Mouse (Mus musculus): ENCODE measurements around the gene Col4a1. TPM values are rescaled to one million over a fixed set of nuclear protein-coding genes. Genes with fewer than 3 reads are reported as not detected.

Col4a1 gene
- polyA plus RNA-seq, 1 experiment from 2014 or later: 289 TPM

- H3K27ac ChIP-seq (replicated peaks; ENCODE audit: low read depth, low read length): no peak overlapping the region
- no peaks in the 10 kb centered on the region for H3K36me3 ChIP-seq (ENCODE audit: control insufficient read depth, insufficient read depth, low read length)
- DNase-seq (ENCODE audit: low spot score) (no peak), ATAC-seq (ENCODE audit: low read depth) (no peak)
- WGBS: 90% methylated on average over 6 of the region's 6 CpGs
- no peak overlapping the region for H3K4me2 ChIP-seq (ENCODE audit: low read depth, low read length)
- H3K27me3 ChIP-seq (replicated peaks; ENCODE audit: control insufficient read depth, insufficient read depth, low read length): no peaks in the 10 kb centered on the region
- no peak overlapping the region for H3K4me3 ChIP-seq (ENCODE audit: low read depth, low read length)
- H3K4me1 ChIP-seq (ENCODE audit: control insufficient read depth, insufficient read depth, low read length): peaks cover 13% of the 10 kb centered on the region
- no peak overlapping the region for H3K9ac ChIP-seq (ENCODE audit: low read depth, low read length)
- no peaks in the 10 kb centered on the region for H3K9me3 ChIP-seq (ENCODE audit: control insufficient read depth, low read length)
Observed at GRCm38 (mm10) chr8:11351355-11351754, 38.7 kb upstream of the Col4a1 start.

- WGBS: 69% methylated on average over 11 of the region's 11 CpGs
- peak; percentile 77 for DNase-seq (ENCODE audit: low spot score)
- no peaks in the 10 kb centered on the region for H3K9me3 ChIP-seq (ENCODE audit: control insufficient read depth, low read length)
- no peaks in the 10 kb centered on the region for H3K27me3 ChIP-seq (replicated peaks; ENCODE audit: control insufficient read depth, insufficient read depth, low read length)
- peak overlapping the region; percentile 33; the same call in 1 of the 2 replicates for H3K27ac ChIP-seq (replicated peaks; ENCODE audit: low read depth, low read length)
- ATAC-seq (ENCODE audit: low read depth): peak; percentile 71
- H3K4me3 ChIP-seq (ENCODE audit: low read depth, low read length): no peak overlapping the region
- no peak overlapping the region for H3K4me2 ChIP-seq (ENCODE audit: low read depth, low read length)
- H3K9ac ChIP-seq (ENCODE audit: low read depth, low read length): no peak overlapping the region
- no peaks in the 10 kb centered on the region for H3K36me3 ChIP-seq (ENCODE audit: control insufficient read depth, insufficient read depth, low read length)
- H3K4me1 ChIP-seq (ENCODE audit: control insufficient read depth, insufficient read depth, low read length): peaks cover 13% of the 10 kb centered on the region
Observed at GRCm38 (mm10) chr8:11348622-11349021, 36.0 kb upstream of the Col4a1 start.

- H3K27ac ChIP-seq (replicated peaks; ENCODE audit: low read depth, low read length): peak overlapping the region; percentile 33; the same call in 1 of the 2 replicates
- no peak overlapping the region for H3K4me2 ChIP-seq (ENCODE audit: low read depth, low read length)
- H3K36me3 ChIP-seq (ENCODE audit: control insufficient read depth, insufficient read depth, low read length): no peaks in the 10 kb centered on the region
- H3K9me3 ChIP-seq (ENCODE audit: control insufficient read depth, low read length): no peaks in the 10 kb centered on the region
- H3K27me3 ChIP-seq (replicated peaks; ENCODE audit: control insufficient read depth, insufficient read depth, low read length): no peaks in the 10 kb centered on the region
- no peak for DNase-seq (ENCODE audit: low spot score)
- 65% methylated on average over 9 of the region's 9 CpGs for WGBS
- H3K4me1 ChIP-seq (ENCODE audit: control insufficient read depth, insufficient read depth, low read length): peaks cover 16% of the 10 kb centered on the region
- no peak overlapping the region for H3K9ac ChIP-seq (ENCODE audit: low read depth, low read length)
- no peak overlapping the region for H3K4me3 ChIP-seq (ENCODE audit: low read depth, low read length)
- ATAC-seq (ENCODE audit: low read depth): no peak
Observed at GRCm38 (mm10) chr8:11347699-11348098, 35.1 kb upstream of the Col4a1 start.

GRCm38 (mm10) chr8:11346225-11346624 lies 33.6 kb upstream of the Col4a1 start:
- ATAC-seq (ENCODE audit: low read depth): no peak
- no peak overlapping the region for H3K27ac ChIP-seq (replicated peaks; ENCODE audit: low read depth, low read length)
- H3K4me3 ChIP-seq (ENCODE audit: low read depth, low read length): no peak overlapping the region
- H3K9ac ChIP-seq (ENCODE audit: low read depth, low read length): no peak overlapping the region
- H3K27me3 ChIP-seq (replicated peaks; ENCODE audit: control insufficient read depth, insufficient read depth, low read length): no peaks in the 10 kb centered on the region
- H3K4me2 ChIP-seq (ENCODE audit: low read depth, low read length): no peak overlapping the region
- no peaks in the 10 kb centered on the region for H3K36me3 ChIP-seq (ENCODE audit: control insufficient read depth, insufficient read depth, low read length)
- peaks cover 16% of the 10 kb centered on the region for H3K4me1 ChIP-seq (ENCODE audit: control insufficient read depth, insufficient read depth, low read length)
- WGBS: 80% methylated on average over 10 of the region's 10 CpGs
- H3K9me3 ChIP-seq (ENCODE audit: control insufficient read depth, low read length): no peaks in the 10 kb centered on the region
- DNase-seq (ENCODE audit: low spot score): no peak

- H3K9ac ChIP-seq (ENCODE audit: low read depth, low read length): no peak overlapping the region
- 79% methylated on average over 9 of the region's 9 CpGs for WGBS
Observed at GRCm38 (mm10) chr8:11344459-11344858, 31.8 kb upstream of the Col4a1 start.

GRCm38 (mm10) chr8:11341111-11341566 lies 28.5 kb upstream of the Col4a1 start:
- ATAC-seq (ENCODE audit: low read depth) (no peak), DNase-seq (ENCODE audit: low spot score) (no peak)
- no peak overlapping the region for H3K4me3 ChIP-seq (ENCODE audit: low read depth, low read length)
- H3K27me3 ChIP-seq (replicated peaks; ENCODE audit: control insufficient read depth, insufficient read depth, low read length): no peaks in the 10 kb centered on the region
- H3K4me2 ChIP-seq (ENCODE audit: low read depth, low read length): no peak overlapping the region
- no peak overlapping the region for H3K9ac ChIP-seq (ENCODE audit: low read depth, low read length)
- 71% methylated on average over 3 of the region's 3 CpGs for WGBS
- no peaks in the 10 kb centered on the region for H3K36me3 ChIP-seq (ENCODE audit: control insufficient read depth, insufficient read depth, low read length)
- no peak overlapping the region for H3K27ac ChIP-seq (replicated peaks; ENCODE audit: low read depth, low read length)
- H3K4me1 ChIP-seq (ENCODE audit: control insufficient read depth, insufficient read depth, low read length): peaks cover 12% of the 10 kb centered on the region
- no peaks in the 10 kb centered on the region for H3K9me3 ChIP-seq (ENCODE audit: control insufficient read depth, low read length)

More at GRCm38 (mm10) chr8:11344459-11344858, 31.8 kb upstream of the Col4a1 start:
- H3K4me3 ChIP-seq (ENCODE audit: low read depth, low read length): no peak overlapping the region
- no peak for DNase-seq (ENCODE audit: low spot score)
- no peak overlapping the region for H3K4me2 ChIP-seq (ENCODE audit: low read depth, low read length)
- H3K27ac ChIP-seq (replicated peaks; ENCODE audit: low read depth, low read length): no peak overlapping the region
- peaks cover 16% of the 10 kb centered on the region for H3K4me1 ChIP-seq (ENCODE audit: control insufficient read depth, insufficient read depth, low read length)
- no peaks in the 10 kb centered on the region for H3K36me3 ChIP-seq (ENCODE audit: control insufficient read depth, insufficient read depth, low read length)
- no peaks in the 10 kb centered on the region for H3K9me3 ChIP-seq (ENCODE audit: control insufficient read depth, low read length)
- H3K27me3 ChIP-seq (replicated peaks; ENCODE audit: control insufficient read depth, insufficient read depth, low read length): no peaks in the 10 kb centered on the region
- no peak for ATAC-seq (ENCODE audit: low read depth)

- H3K27me3 ChIP-seq (replicated peaks; ENCODE audit: control insufficient read depth, insufficient read depth, low read length): no peaks in the 10 kb centered on the region
- no peak overlapping the region for H3K4me3 ChIP-seq (ENCODE audit: low read depth, low read length)
- DNase-seq (ENCODE audit: low spot score) (no peak), ATAC-seq (ENCODE audit: low read depth) (peak; percentile 24; the same call in 1 of the 2 replicates)
- no peak overlapping the region for H3K9ac ChIP-seq (ENCODE audit: low read depth, low read length)
- H3K27ac ChIP-seq (replicated peaks; ENCODE audit: low read depth, low read length): no peak overlapping the region; the same call in 1 of the 2 replicates
- H3K9me3 ChIP-seq (ENCODE audit: control insufficient read depth, low read length): no peaks in the 10 kb centered on the region
- H3K4me2 ChIP-seq (ENCODE audit: low read depth, low read length): no peak overlapping the region
- WGBS: 78% methylated on average over 12 of the region's 12 CpGs
- no peaks in the 10 kb centered on the region for H3K36me3 ChIP-seq (ENCODE audit: control insufficient read depth, insufficient read depth, low read length)
- peaks cover 12% of the 10 kb centered on the region for H3K4me1 ChIP-seq (ENCODE audit: control insufficient read depth, insufficient read depth, low read length)
Observed at GRCm38 (mm10) chr8:11340310-11341110, 27.9 kb upstream of the Col4a1 start.

- Histone ChIP-seq H3K36me3 (ENCODE audit: control insufficient read depth, insufficient read depth, low read length) (no peaks in the 10 kb centered on the region), H3K27ac (replicated peaks; ENCODE audit: low read depth, low read length) (no peak overlapping the region), H3K27me3 (replicated peaks; ENCODE audit: control insufficient read depth, insufficient read depth, low read length) (no peaks in the 10 kb centered on the region), H3K4me1 (ENCODE audit: control insufficient read depth, insufficient read depth, low read length) (peaks cover 12% of the 10 kb centered on the region), H3K4me2 (ENCODE audit: low read depth, low read length) (no peak overlapping the region), H3K9me3 (ENCODE audit: control insufficient read depth, low read length) (no peaks in the 10 kb centered on the region), H3K4me3 (ENCODE audit: low read depth, low read length) (no peak overlapping the region), H3K9ac (ENCODE audit: low read depth, low read length) (no peak overlapping the region)
- DNase-seq (ENCODE audit: low spot score) (no peak), ATAC-seq (ENCODE audit: low read depth) (no peak)
- 87% methylated on average over 9 of the region's 9 CpGs for WGBS
Observed at GRCm38 (mm10) chr8:11338507-11338906, 25.9 kb upstream of the Col4a1 start.

- Histone ChIP-seq H3K9ac (ENCODE audit: low read depth, low read length) (no peak overlapping the region), H3K4me1 (ENCODE audit: control insufficient read depth, insufficient read depth, low read length) (peaks cover 9% of the 10 kb centered on the region), H3K27me3 (replicated peaks; ENCODE audit: control insufficient read depth, insufficient read depth, low read length) (no peaks in the 10 kb centered on the region), H3K9me3 (ENCODE audit: control insufficient read depth, low read length) (no peaks in the 10 kb centered on the region), H3K4me2 (ENCODE audit: low read depth, low read length) (no peak overlapping the region), H3K27ac (replicated peaks; ENCODE audit: low read depth, low read length) (no peak overlapping the region), H3K4me3 (ENCODE audit: low read depth, low read length) (no peak overlapping the region), H3K36me3 (ENCODE audit: control insufficient read depth, insufficient read depth, low read length) (no peaks in the 10 kb centered on the region)
- DNase-seq (ENCODE audit: low spot score): no peak
- no peak for ATAC-seq (ENCODE audit: low read depth)
- WGBS: 78% methylated on average over 10 of the region's 10 CpGs
Observed at GRCm38 (mm10) chr8:11337642-11338041, 25.0 kb upstream of the Col4a1 start.
